Mouse (Mus musculus) cerebellum, postnatal 25 days (tissue): Measurements from ENCODE around the gene Mfn1.

ENCODE experiments used
- DNase-seq, 2 experiments: peaks; one replicate each; pipeline ENCODE4 v3.0.0; 2021; ENCODE audit warnings: mixed read lengths in 2 of 2

Mfn1 gene

DNA sequence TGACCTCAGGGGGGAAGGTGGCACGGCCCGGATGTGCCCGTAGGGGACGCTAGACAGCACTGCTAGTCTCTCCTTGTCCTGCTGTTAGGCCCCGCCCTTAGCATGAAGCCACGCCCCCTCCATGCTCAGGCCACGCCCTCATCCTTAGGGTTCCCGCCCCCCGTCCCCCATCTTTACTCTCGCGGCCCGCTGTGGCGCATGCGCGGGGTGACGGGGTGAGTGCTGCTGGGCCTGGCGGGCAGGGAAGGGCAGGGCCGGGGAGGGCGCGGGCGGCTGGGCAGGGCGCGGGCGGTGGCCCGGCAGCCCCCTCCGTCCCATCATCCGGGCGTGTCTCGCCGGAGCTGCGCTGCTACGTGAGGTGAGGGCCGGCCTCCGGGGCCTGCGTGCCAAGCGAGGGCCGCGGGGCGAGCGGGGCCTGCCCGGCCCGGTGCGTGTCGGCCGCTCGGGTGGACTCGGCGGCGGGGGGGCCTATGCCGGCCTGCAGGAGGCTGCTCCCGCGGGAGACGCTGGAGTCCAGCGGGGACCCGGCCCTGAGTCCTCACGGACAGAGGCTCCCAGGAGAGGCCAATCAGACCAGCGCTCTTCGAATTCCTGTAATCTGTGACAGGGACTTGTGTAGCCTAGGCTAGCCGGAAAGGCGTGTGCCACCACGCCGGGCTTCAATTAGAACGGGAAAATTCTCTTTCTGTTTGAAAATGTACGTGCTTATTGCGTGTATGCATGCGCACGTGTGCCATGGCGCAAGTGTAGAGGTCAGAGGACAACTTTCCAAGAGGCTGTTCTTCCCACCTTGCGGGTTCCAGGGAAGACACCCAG lies 18.7 kb upstream of the Mfn1 start:
- DNase-seq, result peak; percentile 95 to 97

GRCm38 (mm10) chr3:32511191-32511550 lies 18.1 kb upstream of the Mfn1 start:
- DNase-seq, result peak in 1 of 2 experiments; percentile 45

DNA sequence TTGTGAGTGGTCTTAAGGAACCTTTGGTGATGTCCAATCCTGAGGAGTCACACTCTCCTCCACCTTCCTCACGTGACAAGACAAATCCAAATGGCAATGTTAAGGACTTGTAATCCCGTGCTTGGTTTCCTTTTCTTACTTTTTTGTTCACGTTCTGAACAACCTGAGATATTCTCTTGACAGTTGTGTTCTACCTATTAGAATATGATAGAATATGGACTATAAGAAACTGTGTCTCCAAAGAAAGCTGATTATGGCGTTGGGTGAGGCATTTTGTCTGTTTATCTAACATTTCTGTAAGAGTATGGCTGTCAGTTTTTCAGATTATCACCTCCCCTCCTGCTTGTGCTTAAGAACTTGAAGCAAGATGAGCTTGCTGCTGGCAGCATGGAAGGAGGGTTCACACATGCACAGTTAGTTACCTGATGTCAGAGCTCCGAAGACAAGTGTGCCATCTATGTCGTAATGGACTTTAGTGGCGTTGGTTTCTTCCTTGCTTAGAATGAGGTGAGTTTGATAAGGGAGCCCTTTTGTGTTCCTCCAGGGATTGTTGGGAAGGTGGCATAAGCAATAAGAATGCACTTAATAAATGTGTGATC lies 16.5 kb upstream of the Mfn1 start:
- DNase-seq, result no peak

DNA sequence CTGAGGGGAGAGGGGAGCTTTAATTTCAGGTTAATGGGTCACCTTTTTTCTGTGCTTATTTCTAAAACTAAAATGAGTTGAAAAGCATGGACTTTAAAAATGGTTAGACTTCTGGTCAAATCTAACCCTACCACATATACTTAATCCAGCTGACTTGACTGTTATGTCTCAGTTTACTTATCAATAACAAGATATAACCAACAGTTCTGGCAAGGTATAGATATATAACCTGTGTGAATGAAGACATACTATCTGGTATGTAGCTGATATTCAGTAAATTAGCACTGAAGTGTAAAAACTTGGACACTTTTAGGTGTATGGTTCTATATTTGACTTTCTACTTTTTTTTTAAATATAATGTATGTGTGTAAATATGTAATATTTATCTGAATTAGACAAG lies 15.7 kb upstream of the Mfn1 start:
- no peak for DNase-seq

DNA sequence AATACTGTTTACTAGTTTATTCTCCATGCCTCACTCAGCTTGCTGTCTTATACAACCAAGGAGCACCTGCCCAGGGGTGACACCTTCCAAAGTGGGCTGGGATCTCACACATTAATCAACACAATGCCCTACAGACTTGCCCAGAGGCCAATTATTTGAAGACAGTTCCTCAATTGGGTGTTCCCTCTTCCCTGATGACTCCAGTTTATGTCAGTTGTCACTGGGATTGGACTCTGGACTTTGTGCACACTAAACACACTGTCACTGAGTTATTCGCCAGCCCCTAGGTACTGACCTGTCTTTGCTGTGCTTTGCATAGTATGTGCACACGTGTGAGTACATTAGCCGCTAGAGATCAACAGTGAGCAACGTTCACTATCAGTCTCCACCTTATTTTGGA lies 2.1 kb upstream of the Mfn1 start:
- no peak for DNase-seq

GRCm38 (mm10) chr3:32530041-32530440 lies 776 bp downstream of the Mfn1 start:
- no peak for DNase-seq

DNA sequence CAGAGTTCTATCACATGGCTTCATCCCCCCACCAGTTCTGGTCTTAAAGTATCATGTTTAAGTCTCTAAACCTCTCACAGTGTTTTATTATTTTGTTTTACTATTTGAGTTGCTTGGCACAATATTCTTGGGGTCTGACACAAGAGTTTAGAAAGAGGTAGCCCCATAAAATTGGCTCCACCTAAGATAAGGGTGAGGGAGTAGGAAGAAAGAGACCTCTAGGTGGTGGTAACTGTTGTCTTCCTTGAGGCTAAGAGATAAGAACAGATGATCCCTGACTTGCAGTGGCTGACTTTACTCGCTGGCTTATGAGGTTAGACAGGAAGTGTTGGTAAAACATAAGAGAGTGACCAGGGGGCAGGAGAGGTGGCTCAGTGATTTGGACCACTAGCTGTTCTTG lies 6.4 kb downstream of the Mfn1 start:
- no peak for DNase-seq

- DNase-seq, result peak; percentile 29 to 48
These were observed 8.3 kb downstream of the Mfn1 start for GRCm38 (mm10) chr3:32537556-32537955.

- DNase-seq, result no peak
These were observed 8.8 kb downstream of the Mfn1 start for GRCm38 (mm10) chr3:32538091-32538490.

GRCm38 (mm10) chr3:32553061-32553460 lies 23.8 kb downstream of the Mfn1 start:
- DNase-seq, result no peak

GRCm38 (mm10) chr3:32563401-32563800 lies 34.1 kb downstream of the Mfn1 start:
- DNase-seq, result no peak

DNA sequence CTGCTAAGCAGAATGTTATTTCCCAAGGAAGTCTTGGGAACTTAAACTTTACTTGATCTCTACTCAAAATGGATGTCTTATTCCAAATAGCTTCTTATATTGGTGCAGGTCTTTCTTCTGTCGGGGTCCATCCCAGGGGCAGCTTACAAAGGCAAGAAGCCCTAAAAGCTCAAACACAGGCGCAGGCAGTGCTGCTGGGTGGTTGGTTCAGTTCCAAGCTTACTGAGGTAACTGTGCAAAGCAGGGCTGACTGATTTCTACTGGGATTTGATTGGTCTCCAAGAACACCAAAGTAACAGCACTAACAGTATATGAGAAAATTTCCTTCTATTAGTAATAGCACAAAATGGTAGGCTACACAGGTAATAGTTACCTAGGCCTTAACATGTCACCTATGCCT lies 43.8 kb downstream of the Mfn1 start:
- DNase-seq, result no peak

- DNase-seq, result no peak
These were observed 44.6 kb downstream of the Mfn1 start for GRCm38 (mm10) chr3:32573881-32574280.

- DNase-seq, result no peak
These were observed 45.9 kb downstream of the Mfn1 start for GRCm38 (mm10) chr3:32575151-32575550.

GRCm38 (mm10) chr3:32578772-32579171 lies 49.5 kb downstream of the Mfn1 start:
- no peak for DNase-seq

GRCm38 (mm10) chr3:32580738-32581137 lies 51.5 kb downstream of the Mfn1 start:
- no peak for DNase-seq

DNA sequence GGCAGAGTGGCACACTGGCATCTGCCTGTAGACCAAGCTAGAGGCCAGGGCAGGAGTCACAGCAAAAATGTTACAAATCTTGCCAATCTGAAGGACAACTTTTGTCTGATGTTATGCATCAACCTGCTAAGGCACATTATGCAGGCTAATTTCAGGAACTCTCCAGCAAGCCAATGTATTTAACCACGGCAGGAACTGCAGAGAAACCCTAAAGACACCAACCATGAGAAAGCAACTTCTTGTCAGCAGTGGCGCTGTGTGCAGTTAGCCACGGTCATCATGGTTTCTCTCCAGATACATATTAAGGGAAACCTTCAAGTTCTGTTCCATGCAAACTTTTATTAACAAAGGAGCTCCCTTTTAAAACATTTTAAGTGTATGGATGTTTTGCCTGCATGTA lies 52.6 kb downstream of the Mfn1 start:
- DNase-seq, result no peak

GRCm38 (mm10) chr3:32583489-32583888 lies 54.2 kb downstream of the Mfn1 start:
- DNase-seq, result no peak

- no peak for DNase-seq
These were observed 57.0 kb downstream of the Mfn1 start for GRCm38 (mm10) chr3:32586274-32586673.

- DNase-seq, result no peak
These were observed 65.8 kb downstream of the Mfn1 start for GRCm38 (mm10) chr3:32595080-32595479.

GRCm38 (mm10) chr3:32599328-32599727 lies 70.1 kb downstream of the Mfn1 start:
- DNase-seq, result no peak

DNA sequence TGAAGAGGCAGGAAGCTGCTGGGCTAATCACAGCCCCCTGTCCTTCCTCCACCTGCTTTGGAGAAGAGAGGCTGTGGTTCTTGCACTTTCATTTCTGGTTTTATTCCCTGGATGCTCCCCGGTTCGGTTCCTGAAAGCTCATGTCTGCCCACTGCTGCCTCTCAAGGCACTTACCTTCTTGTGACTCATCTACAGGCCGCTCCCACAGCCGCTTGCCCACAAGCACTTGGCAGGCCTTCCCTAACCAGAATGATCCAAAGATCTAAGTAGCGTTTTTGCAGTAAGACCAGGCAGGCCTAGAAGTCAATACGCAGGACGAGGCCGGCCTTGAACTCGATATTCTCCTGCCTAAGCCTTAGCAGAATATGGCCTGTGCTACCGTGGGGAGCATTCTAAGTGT lies 71.8 kb downstream of the Mfn1 start:
- DNase-seq, result no peak

GRCm38 (mm10) chr3:32609233-32609632 lies 80.0 kb downstream of the Mfn1 start:
- DNase-seq, result no peak

DNA sequence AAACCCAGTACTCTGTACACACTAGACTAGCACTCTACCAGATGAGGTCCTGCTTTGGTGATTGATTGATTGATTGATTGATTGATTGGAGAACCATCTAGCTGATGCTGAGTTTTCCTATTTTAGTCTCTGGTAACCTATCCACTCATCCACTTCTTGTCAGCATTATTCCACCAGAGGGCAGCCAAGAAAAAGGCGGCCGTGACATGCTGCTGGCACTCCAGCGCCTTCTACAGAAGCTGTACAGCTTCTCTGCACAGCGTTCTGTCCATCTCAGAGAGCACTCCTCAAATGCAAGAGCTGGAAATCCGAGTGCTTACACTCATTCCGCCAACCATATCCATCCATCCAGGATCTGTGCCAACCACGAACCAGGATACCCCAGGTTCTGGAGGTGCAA lies 81.3 kb downstream of the Mfn1 start:
- peak; percentile 31 to 61 for DNase-seq
